Comparison of ENCODE assay signal across 26 mouse cellular contexts in the genomic region with DNA sequence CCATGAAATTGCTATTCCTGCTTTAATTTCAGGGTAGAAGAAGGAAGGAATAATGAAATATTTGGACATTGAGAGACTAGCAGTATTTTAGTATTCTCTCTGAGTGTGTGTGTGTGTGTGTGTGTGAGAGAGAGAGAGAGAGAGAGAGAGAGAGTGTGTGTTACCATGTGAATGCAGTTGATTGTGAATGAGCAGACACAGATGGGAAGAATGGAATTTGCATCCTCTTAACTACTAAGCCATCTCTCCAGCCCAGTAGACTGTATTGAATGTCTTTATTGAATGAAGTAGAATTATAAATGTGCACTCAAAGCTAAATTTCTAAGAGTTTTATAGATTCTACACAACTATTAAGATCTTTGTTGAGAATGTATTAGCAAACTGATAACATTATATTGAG.
"Had no signal": no experiment of that assay in that cellular context is flagged by ENCODE, and none has a peak within 500 bp of the region (broad histone marks: within the 10 kb centered on the region; RNA-seq: fewer than 3 reads in every experiment).

No protein-coding gene starts in this region.

- H3K36me3 ChIP-seq: heart, embryonic 13.5 days; heart, embryonic 15.5 days; hindbrain, embryonic 13.5 days; hindbrain, embryonic 15.5 days; kidney, embryonic 15.5 days; limb, embryonic 13.5 days; limb, embryonic 15.5 days; liver, embryonic 12.5 days had no signal

- ATAC-seq: hindbrain, postnatal 0 days; intestine, embryonic 16.5 days; liver, embryonic 12.5 days had no signal

- H3K4me2 ChIP-seq: heart, embryonic 11.5 days; heart, embryonic 13.5 days; heart, embryonic 15.5 days; hindbrain, embryonic 13.5 days; hindbrain, embryonic 15.5 days; kidney, embryonic 15.5 days; limb, embryonic 13.5 days; limb, embryonic 15.5 days; liver, embryonic 12.5 days had no signal

- H3K9ac ChIP-seq: heart, embryonic 13.5 days; heart, embryonic 15.5 days; hindbrain, embryonic 13.5 days; hindbrain, embryonic 15.5 days; kidney, embryonic 15.5 days; limb, embryonic 13.5 days; limb, embryonic 15.5 days; liver, embryonic 12.5 days; liver, embryonic 14.5 days had no signal

- H3K27me3 ChIP-seq: heart, embryonic 13.5 days; heart, embryonic 15.5 days; hindbrain, embryonic 13.5 days; hindbrain, embryonic 15.5 days; kidney, embryonic 15.5 days; limb, embryonic 13.5 days; limb, embryonic 15.5 days; liver, embryonic 12.5 days had no signal

- H3K27ac ChIP-seq: heart, adult 2 months; heart, embryonic 13.5 days; heart, embryonic 15.5 days; hindbrain, embryonic 13.5 days; hindbrain, embryonic 15.5 days; hindbrain, postnatal 0 days; kidney, embryonic 15.5 days; kidney, postnatal 0 days; limb, embryonic 13.5 days; limb, embryonic 15.5 days; liver, embryonic 12.5 days; liver, embryonic 14.5 days had no signal

- H3K4me1 ChIP-seq: heart, embryonic 13.5 days; heart, embryonic 15.5 days; hindbrain, embryonic 13.5 days; hindbrain, embryonic 15.5 days; kidney, embryonic 15.5 days; limb, embryonic 13.5 days; limb, embryonic 15.5 days; liver, embryonic 12.5 days had no signal

- H3K9me3 ChIP-seq: heart, embryonic 13.5 days; heart, embryonic 15.5 days; hindbrain, embryonic 13.5 days; hindbrain, embryonic 15.5 days; kidney, embryonic 15.5 days; limb, embryonic 13.5 days; limb, embryonic 15.5 days; liver, embryonic 12.5 days had no signal

- DNase-seq: gastrocnemius, postnatal 14 days; gastrocnemius, postnatal 36 days; heart, adult 2 months; heart, postnatal 14 days; heart, postnatal 36 days; kidney, adult 11 months; kidney, adult 2 months; kidney, adult 9 months; kidney, postnatal 14 days; kidney, postnatal 36 days; layer of hippocampus, adult 9-11 months; layer of hippocampus, postnatal 36 days; left cerebral cortex, postnatal 4 days had no signal

- H3K4me3 ChIP-seq: heart, adult 2 months; heart, embryonic 13.5 days; heart, embryonic 15.5 days; hindbrain, embryonic 13.5 days; hindbrain, embryonic 15.5 days; kidney, embryonic 15.5 days; limb, embryonic 13.5 days; limb, embryonic 15.5 days; liver, embryonic 12.5 days had no signal
